Mouse (Mus musculus) cerebellum, adult 11 months (tissue): Measurements from ENCODE around the gene Nxpe4.
"Not testable (repeated sequence)": the region's sequence is repeated elsewhere in the genome, so short reads cannot be mapped to it uniquely, and the experiment has no call there.

Experiments
- DNase-seq: peaks from one replicate; pipeline ENCODE4 v3.0.0; 2022

Gene Nxpe4

GRCm38 (mm10) chr9:48161505-48162192 is at the start of gene Nxpe4:
Nxpe4 (plus strand) TSS chr9:48162023.
- peak; percentile 58 for DNase-seq

GRCm38 (mm10) chr9:48126815-48127214 is 35.0 kb upstream of the Nxpe4 start:
- DNase-seq = no peak

GRCm38 (mm10) chr9:48137507-48137906 is 24.3 kb upstream of the Nxpe4 start:
- DNase-seq = no peak

GRCm38 (mm10) chr9:48140485-48141411 is 21.1 kb upstream of the Nxpe4 start:
- no peak for DNase-seq

GRCm38 (mm10) chr9:48142646-48143045 is 19.2 kb upstream of the Nxpe4 start:
- DNase-seq = no peak

- DNase-seq = no peak
These were observed 15.1 kb upstream of the Nxpe4 start for GRCm38 (mm10) chr9:48146761-48147160.

- not testable (repeated sequence) for DNase-seq
These were observed 4.7 kb downstream of the Nxpe4 start for GRCm38 (mm10) chr9:48166531-48166930.

GRCm38 (mm10) chr9:48176764-48177163 is 14.9 kb downstream of the Nxpe4 start:
- no peak for DNase-seq

GRCm38 (mm10) chr9:48181300-48181699 is 19.5 kb downstream of the Nxpe4 start:
- no peak for DNase-seq

GRCm38 (mm10) chr9:48182718-48183414 is 21.0 kb downstream of the Nxpe4 start:
- DNase-seq = no peak

- no peak for DNase-seq
These were observed 22.5 kb downstream of the Nxpe4 start for GRCm38 (mm10) chr9:48184319-48184718.

- no peak for DNase-seq
These were observed 27.0 kb downstream of the Nxpe4 start for GRCm38 (mm10) chr9:48188854-48189253.

GRCm38 (mm10) chr9:48197458-48197884 is 35.6 kb downstream of the Nxpe4 start:
- no peak for DNase-seq

GRCm38 (mm10) chr9:48210970-48211369 is 49.1 kb downstream of the Nxpe4 start:
- no peak for DNase-seq

- DNase-seq = no peak
These were observed 50.1 kb downstream of the Nxpe4 start for GRCm38 (mm10) chr9:48211912-48212311.

GRCm38 (mm10) chr9:48214751-48215150 is 52.9 kb downstream of the Nxpe4 start:
- no peak for DNase-seq

GRCm38 (mm10) chr9:48216091-48217001 is 54.5 kb downstream of the Nxpe4 start:
- no peak for DNase-seq

GRCm38 (mm10) chr9:48230706-48231105 is 68.9 kb downstream of the Nxpe4 start:
- DNase-seq = no peak

- DNase-seq = no peak
These were observed 74.6 kb downstream of the Nxpe4 start for GRCm38 (mm10) chr9:48236455-48236854.

GRCm38 (mm10) chr9:48238153-48238755 is 76.4 kb downstream of the Nxpe4 start:
- no peak for DNase-seq

- DNase-seq = no peak
These were observed 77.6 kb downstream of the Nxpe4 start for GRCm38 (mm10) chr9:48239461-48239860.

- no peak for DNase-seq
These were observed 78.6 kb downstream of the Nxpe4 start for GRCm38 (mm10) chr9:48240431-48240830.
